Mouse (Mus musculus) fibroblast of lung, adult 2 months (primary cell): ENCODE measurements at regions not wholly inside any gene's neighbourhood (a gene's known extent, or its start where the extent isn't known, plus 50 kb on each side); places are given as distances from the start of the nearest gene placed in this dataset.

Experiments used
- DNase-seq: peaks from one replicate; pipeline ENCODE4 v3.0.0-alpha.2; 2011; ENCODE audit warnings: low read depth

DNA sequence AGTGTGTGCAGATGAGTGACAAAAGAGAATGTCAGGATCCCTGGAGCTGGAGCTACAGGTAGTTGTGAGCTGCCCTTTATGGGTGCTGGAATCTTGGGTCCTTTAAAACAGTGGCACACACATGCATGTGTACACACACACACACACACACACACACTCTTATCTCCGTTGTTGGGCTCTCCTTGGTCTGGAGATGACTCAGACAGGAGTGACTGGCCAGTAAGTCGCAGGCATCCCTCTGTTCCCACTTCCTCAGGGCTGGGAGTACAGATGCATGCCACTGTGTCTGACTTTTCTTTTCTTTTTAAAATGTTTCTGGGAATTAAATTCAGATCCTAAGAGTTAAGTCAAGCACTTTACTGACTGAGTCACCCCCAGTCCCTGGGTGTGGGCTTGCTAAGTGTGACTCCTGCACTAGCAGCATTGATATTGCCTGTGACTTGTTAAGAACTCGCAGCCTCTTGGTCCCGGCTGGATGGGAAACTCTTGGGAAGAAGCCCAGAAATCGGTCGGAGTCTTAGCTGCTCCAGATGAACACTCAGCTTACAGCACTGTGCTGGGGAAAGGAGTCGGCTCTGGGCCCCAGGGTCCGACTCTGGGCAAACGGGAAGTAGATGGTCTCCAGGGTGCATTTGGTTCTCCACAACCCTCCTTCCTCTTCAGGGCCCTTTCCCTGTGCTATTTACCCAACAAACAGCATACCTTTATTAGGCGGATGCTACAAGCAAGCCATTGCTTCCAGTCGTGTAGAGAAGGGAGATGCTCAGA, 233.0 kb upstream of the Cxcr4 start:
- peak; percentile 40 for DNase-seq

DNA sequence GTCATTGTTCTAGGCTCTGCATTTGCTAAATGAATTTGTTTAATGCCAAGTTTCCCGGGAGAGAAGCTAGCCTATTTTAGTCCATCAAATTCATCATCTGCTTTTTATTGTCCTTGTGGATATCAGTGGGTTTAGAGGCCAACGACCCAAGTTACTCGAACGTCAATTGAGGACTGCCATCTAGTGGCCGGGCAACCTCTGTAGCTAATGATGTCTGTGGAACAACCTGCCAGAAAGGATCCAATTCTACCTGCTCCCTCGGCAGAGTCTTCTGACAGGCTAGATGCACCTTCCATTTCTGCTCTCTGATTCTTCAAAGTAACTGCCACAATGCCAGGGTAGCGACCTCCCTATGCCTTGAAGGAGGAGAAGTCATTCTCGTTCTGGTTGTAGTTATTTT, 232.1 kb upstream of the Cxcr4 start:
- peak; percentile 27 for DNase-seq

DNA sequence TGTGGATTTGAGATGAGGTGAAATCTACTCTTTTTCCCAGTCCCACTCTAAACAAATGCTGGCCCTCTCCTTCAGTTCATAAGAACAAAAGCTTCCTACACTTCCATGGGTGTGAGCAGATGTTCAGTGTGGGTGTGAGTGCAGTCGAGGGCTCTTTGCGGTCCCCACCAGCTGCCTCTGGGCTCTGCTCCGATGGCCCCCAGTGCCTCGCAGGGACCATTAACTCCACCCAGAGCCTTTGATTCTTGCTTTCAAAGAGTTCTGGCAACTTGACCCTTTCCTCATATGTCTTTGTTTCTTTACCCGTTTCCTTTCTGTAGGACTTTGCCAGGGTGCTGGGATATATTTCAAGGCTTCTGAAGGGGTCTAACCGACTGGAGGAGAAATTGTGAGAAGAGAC, 229.9 kb upstream of the Cxcr4 start:
- DNase-seq, result no peak

DNA sequence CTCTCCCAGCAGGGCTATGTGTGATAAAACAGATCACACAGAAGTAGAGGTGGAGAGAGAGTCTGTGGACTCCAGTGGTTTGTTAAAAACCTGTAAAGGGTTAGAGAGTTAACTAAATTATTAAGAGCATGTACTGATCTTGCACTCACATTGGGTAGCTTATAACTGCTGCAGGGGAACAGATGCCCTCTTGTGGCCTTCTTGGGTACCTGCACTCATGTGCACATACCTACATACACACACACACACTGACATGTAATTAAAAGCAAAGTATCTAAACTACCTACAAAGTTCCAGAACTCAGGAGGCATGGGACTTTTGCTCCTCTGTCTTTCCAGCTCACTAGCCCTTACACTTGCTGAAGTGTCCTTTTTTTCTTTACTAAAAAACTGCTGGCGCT, 228.4 kb upstream of the Cxcr4 start:
- DNase-seq, result no peak

DNA sequence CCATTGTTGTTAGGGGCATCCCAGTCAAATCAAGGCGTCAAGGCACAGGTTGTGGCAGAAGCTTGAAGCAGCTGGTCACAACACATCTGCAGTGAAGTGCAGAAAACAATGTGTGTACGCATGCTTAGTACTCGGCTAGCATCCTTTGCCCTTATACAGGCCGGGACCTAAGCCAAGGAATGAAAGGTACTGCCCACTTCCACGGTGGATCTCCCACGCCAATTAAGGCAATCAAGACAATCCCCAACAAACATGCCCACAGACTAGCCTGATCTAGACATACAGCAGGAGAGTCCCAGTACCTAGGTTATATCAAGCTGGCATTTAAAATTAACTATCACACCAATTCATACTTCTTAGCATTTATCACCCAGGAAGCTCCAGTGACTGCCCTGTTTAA, 227.5 kb upstream of the Cxcr4 start:
- DNase-seq, result no peak

DNA sequence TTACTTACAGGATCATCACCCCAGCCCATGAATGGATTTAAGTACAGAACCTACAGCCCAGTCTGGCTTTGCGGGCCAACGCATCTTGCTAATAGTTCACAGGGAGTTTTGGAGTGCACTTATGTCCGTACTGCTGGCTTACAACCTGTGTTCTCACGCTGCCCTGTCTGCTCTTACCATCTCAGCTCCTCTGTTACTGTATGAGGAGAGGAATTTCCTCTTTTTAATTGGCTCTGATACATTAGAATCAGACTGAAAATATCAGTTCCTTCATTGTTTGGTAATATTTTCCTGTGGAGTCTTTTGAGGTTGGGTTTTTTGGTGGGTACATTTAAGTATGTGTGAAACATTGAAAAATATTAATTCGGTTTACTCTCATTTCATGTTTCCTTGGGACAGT, 221.3 kb upstream of the Cxcr4 start:
- DNase-seq, result no peak

DNA sequence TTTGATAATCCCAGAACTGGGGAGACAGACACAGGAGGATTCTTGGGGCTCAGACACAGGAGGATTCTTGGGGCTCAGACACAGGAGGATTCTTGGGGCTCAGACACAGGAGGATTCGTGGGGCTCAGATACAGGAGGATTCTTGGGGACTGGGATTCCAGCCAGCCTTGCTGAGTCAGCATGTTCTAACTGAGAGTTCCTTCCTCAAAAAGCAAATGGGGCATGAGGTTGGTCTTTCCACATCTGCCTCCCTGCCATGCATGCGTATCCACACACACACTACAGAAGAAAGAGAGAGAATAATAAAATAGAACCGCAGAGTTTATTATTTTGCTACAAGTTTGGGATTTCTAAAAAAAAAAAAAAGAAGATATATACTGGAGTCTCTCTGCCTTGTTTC, 218.8 kb upstream of the Cxcr4 start:
- DNase-seq, result no peak

DNA sequence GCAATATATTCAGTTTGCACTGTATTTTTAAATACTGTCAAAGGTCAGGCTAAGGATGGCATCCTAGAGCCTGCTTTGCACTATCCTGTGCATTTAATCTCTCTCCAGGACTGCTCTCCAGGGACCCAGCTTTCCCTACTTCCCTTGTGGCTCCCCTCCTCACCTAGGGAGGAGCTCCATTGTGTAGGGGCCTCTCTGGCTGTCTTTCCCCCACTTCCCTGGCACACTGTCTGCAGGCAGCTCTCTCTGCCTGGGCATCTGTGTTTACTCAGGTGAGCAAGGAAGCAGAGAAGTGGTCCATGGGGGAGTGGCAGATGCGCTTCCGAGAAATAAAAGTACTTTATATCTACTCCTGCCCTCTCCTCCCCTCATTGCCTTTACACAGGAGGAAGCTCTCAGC, 218.0 kb upstream of the Cxcr4 start:
- DNase-seq, result no peak

DNA sequence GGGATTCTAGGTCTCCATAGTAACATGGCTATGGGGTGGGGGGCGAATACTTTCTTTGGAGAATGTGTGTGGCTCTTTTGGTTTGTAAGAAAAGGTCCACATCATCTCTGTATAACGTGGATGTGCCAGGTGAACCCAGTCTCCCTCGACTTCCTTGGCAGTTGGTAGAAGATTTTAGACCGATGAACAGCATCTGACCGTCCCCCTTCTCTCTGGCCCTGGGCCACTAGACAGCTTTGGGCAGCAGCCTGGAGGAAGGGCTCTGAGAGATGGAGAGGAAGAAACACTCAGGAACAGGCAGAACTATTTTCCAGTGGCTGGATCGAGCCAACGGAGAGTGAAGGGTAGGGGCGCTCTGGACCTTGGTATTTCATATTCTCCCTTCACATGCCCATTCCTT, 217.5 kb upstream of the Cxcr4 start:
- no peak for DNase-seq

DNA sequence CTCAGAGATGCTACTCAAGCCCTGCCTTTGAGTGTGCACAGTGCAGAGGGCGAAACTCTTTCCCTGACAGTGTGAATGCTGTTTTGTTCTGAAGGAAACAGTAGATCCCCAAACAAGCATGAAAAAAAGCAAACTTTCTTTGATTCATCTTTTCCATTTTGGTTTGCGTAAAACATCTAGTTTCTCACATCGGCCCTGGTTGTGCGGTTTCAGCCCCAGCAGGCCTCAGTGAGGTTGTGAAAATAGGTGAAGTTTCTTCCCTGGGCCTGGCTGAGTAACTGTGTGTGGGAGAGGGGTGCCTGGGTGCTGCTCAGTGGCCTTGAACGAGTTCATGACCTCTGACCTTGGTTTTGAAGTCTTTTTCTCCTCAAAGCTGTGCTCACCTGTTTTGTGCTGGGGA, 216.5 kb upstream of the Cxcr4 start:
- DNase-seq, result no peak

DNA sequence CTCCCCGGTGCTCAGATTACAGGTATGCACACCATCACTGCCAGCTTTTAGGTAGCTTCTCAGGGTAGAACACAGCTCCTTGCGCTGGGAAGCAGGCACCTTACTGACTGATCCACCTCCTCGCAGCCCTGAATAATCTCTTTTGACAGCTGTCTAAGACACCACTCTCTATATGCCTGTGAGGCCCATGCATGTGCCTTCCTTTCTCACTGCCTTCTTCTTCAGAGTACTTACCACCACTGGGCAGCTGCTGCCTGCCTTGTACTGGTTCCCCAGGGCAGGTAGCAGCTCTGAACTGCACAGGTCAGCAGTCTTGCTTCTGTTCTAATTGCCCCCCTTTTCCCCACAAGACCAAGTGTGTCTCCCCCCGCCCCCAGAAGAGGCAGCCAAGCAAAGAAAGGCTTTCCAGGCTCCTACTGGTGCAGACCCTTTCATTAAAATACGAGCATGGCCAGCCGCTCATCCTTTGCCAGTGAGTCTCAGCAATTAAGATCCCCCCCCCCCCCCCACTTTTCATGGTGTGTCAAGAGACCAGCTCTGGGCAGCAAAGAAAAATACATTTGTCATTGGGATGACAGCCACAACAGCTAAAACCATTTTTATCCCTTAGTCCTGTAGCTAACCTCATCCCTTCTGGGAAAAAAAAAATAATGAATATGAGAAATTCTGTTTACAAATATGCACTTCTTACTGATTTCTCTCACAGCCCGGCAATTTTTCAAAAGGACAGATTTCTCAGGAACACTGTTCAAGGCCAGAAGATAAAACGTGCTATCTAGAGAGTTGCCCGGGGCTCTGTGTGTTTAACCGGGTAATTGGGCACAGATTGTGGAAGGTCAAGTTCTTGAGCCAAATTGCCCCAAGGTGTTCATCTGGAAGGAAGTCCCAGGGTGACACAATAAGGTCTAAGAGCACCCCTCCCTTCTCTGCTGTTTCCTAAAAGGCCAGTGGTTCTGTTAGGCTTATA, 213.9 kb upstream of the Cxcr4 start:
- no peak for DNase-seq

DNA sequence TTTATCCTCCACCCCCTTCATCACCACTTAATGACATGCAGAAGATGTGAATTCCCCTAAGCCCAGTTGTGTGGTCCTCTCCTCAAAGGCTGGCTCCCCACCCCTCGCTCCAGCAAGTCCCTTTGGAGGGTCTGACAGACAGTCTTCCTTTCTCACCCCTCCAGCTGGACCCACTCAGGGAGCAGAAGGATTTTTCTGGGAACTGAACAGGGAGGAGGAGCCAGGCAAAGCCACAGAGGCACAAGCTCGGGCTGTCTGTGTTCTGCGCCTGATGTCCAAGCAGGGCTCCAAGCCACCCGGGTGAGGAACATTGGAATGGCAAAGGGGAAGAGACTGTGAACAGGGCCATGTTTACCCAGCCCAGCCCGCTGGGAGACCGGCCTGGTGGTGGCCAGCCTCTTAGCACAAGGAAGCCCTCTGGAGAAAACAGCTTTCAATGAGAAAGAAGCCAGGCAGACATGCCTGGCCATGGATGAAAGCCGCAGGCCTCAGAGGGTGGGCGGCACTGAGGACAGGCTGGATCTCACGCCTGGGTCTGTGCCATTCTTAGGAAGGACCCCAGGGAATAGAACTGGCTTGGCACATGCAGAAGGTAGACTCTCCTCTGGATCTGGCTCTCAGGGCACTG, 211.5 kb upstream of the Cxcr4 start:
- no peak for DNase-seq

DNA sequence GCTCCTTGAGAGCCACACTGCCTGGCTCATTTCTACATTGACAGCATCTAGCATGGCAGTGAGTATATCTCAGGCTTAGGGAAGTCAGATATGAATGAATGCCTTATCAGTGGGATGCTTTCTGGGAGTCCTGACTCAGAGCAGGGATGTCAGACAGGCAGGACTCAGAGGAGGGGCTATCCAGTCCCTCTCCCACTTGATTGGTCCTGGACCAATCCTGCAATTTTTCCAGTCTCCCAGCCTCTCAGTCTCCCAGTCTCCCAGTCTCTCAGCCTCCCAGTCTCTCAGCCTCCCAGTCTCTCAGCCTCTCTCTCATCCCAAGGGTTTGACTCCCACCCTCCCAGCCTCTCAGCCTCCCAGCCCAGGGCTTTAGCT, 211.0 kb upstream of the Cxcr4 start:
- DNase-seq, result no peak

DNA sequence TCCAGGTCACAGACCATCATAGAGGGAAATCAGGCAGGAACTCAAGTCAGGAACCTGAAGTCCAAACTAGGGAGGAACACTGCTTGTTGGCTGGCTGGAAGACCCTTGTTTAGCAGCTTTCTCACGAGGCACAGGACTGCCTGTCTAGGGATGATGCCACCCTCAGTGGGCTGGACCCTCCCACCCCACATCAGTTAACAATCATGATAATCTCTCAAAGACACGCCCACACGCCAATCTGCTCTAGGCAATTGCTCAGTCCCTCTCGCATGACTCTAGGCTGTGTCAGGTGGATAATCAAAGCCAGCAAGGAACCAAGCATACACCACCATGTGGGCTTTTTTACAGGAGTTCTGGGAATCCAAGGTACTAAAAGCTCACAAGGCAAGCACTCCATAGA, 206.6 kb upstream of the Cxcr4 start:
- no peak for DNase-seq

DNA sequence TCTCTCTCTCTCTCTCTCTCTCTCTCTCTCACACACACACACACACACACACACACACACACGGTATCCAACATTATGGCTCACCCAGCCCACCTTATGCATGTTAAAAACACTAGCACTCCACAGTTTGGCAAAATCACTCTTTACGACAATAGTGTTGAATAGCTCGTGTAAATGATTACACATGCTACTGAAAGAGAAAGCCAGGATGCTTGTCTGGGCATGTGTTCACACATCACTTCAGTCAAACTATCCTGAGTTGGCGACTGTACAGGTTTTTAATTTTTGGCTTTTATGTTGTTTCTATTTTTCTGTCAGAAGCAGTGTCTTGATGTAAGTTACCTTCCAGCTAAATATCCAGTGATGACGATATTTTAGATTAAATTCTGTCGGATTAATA, 203.6 kb upstream of the Cxcr4 start:
- no peak for DNase-seq

DNA sequence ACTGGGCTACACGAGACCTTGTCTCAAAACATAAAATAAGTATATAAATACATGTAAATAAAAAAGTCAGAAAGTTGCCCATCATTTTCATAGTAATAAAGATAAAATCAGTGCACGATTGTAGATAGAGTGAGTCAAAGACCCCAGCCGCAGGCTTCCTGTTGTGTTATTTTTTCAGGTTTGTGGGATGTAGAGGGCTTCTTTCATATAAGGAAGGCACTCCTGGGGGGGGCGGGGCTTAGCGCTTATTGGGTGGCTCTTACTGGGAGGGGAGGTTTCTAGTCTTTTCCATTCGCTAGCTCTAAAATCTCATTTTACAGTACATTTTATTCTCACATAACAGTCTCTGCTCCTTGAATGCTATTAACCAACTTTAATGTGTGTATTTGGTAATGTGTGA, 198.8 kb upstream of the Cxcr4 start:
- no peak for DNase-seq

DNA sequence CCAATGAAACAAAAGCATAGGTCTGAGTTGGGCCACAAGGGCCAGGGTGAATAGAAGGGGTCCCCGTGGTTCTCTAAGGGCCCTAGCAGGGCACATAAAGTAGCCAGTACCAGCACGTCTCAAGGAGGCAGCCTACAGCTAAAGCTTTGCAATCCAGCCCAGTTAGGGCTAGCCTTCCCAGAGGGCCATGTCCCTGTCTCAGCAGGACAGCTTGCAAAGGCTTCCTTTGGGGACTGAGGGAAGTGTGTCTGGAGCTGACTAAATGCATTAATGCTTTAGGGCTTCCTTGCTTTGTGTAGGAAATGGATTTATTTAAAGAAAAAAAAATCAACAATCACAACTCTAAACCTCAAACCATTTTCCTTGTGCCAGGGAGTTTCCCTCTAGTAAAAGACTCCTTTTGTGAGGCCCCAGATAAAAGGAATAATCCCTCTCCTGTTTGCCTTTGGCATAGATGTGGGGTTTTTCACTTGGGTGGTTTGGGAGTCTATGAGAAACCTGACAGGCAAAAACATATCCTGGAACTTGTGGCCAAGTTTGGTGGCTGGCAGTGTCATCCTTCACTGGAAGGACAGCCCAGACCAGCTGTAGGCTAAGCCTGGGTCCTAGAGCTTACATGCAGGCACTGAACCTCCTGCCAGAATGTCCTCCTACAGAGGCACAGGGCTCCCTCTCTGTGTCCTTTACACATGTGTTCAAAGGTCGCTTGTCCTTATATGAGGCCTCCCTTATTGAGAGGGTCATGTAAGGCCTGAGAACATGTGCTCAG, 197.7 kb upstream of the Cxcr4 start:
- no peak for DNase-seq

DNA sequence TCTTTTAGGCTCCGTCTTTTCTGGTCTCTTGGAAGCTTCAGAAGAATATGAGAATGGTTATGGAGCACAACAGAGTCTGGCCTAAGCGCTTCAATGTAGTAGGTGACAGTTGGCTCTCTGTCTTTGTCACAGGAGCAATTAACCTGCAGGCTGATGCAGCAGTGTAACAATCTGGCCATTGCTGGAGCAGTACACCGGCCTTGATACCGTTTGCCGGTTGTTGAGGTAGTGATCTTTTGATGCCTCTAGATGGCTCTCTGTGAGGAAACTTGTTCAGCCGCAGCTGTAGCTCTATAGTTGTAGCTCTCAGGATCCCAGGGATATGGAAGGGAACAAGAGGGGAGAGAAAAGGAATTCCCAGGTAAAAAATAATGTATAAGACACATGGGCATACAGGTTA, 196.1 kb upstream of the Cxcr4 start:
- DNase-seq, result no peak

DNA sequence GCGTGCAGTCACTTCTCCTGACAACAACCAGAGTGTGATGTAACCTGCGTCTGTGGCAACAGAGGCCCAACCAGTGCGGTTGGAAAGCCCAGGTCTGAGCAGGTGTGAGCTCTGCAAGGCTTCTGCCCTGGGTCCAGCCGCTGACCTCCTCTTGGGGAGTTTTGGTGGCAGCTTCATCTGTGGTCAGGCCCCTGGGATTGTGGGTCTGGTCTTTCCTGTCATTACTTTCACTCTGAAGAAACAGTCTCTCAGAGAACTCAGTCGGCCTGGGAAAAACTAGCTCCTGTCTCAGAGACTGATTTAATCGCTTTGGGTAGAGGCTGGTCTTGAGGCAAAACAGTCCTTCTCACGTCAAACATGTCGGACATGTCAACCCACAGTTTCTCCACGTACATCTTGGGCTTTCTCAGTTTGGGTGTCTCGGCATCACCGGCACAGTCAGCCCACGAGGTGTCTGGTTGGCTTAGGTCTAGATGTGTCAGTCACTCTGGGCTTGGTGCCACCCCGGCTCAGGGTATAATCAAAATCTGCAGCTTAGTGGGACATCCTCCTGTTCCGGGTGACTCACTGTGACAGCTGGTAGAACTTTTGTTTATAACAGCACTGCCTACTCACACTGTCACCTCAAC, 195.0 kb upstream of the Cxcr4 start:
- DNase-seq, result no peak

DNA sequence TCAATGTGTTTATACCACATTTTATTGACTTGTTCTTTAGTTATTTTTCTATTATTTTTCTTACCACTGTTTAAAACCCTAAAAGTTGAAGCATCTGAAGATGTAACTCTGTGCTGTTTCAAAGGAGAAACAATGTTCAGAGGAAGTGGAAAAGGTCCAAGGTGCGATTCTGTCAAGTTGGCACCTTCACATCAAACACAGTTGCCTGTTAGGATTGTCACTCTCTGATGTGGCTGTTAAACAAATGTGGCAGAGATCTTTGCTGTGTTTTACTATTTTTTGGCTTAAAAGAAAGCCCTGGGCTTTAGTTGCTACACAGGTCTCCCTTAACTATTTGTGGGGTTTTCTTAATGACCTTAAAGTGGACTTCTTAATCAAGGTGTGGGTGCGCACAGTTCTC, 190.2 kb upstream of the Cxcr4 start:
- no peak for DNase-seq

DNA sequence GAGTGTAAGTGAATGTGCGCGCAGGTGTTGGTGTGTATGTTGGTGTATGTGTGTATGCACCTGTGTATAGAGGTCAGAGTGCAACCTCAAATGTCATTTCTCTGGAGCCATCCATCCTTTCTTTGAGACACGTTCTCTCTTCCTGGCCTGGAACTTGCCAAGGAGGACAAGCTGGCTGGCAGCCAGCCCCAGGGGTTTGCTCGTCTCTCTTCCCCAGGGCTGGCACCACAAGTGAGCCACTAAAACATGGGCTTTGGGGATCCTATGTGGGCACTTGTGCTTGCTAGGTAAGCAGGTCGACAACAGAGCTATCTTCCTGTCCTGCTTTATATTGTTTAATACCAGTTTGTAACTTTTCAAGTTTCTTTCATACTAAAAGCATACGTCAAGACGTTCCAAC, 189.8 kb upstream of the Cxcr4 start:
- no peak for DNase-seq

DNA sequence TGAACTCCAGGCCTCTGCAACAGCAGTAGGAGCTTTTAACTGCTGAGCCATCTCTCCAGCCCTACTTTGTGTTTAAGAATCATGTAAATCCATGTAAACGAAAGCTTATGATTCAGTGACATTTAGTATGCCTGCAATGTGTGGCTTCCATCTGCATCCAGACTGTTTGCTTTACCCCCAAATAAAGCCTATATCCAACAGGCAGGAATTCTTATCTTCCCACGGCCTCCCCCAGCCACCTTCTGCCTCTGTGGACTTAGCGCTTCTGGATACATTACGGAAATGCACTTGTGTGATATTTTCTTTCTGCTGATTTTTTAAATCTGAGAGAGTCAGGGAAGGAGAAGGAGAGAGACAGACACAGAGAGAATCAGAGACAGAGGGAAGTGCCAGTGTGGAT, 189.2 kb upstream of the Cxcr4 start:
- no peak for DNase-seq
